Mouse (Mus musculus): ENCODE measurements around the gene Lyrm1. TPM values are rescaled to one million over a fixed set of nuclear protein-coding genes. Genes with fewer than 3 reads are reported as not detected.

The Lyrm1 gene
- polyA plus RNA-seq, 1 experiment, result 19.4 TPM

DNA sequence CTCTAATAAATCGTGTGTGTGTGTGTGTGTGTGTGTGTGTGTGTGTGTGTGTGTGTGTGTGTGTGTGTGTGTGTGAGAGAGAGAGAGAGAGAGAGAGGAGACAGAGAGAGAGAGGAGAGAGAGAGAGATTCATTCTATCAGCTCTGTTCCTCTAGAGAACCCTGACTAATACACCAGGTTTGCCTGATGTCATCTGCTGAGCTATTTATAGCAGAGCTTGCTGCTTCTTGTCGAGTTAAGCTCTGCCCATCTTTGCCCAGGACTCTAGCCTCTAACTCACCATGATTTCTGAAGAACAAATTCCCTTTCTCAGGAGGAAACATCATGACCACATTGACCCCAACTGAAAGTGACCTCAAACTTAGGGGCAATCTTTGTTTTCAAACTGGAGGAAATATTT lies 24.8 kb downstream of the Lyrm1 start:
- peak in 1 of 2 experiments; percentile 59 for DNase-seq
- H3K27me3 ChIP-seq (ENCODE audit: control insufficient read depth, insufficient read depth, low read length), result no peaks in the 10 kb centered on the region
- peaks cover 4% of the 10 kb centered on the region; the same call in 1 of the 2 replicates for H3K4me1 ChIP-seq (ENCODE audit: control insufficient read depth, insufficient read depth, low read length)
- H3K4me3 ChIP-seq (replicated peaks; ENCODE audit: insufficient read depth, low read depth, low read length), result no peak overlapping the region
- H3K27ac ChIP-seq (ENCODE audit: insufficient read depth, low read length), result no peak overlapping the region
- TF ChIP-seq CTCF (IDR thresholded peaks at IDR 0.05; ENCODE audit: borderline replicate concordance, insufficient read depth, low read depth, low read length) (no peak), POLR2A (IDR thresholded peaks at IDR 0.05; ENCODE audit: borderline replicate concordance, insufficient read depth, low read length) (no peak)
- 23% methylated on average over 2 of the region's 2 CpGs for WGBS

DNA sequence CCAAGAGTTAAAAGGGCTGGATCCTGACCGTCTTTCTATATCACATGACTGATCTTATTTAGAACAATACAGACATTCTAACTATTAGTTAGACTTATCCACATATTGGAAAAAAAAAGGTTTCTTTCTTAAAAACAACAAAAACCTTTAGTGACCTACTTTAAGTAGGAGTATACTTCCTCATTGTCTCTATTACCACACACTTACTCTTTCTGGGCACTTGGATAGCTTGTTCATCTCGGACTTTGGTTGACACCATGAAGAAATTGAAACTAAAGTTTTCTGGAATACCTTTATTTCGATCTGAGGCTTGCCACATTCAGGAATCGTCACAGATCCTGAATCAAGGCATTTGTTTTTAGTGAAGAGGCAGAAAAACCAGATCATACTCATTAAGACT lies 25.4 kb downstream of the Lyrm1 start:
- TF ChIP-seq CTCF (IDR thresholded peaks at IDR 0.05; ENCODE audit: borderline replicate concordance, insufficient read depth, low read depth, low read length) (no peak), POLR2A (IDR thresholded peaks at IDR 0.05; ENCODE audit: borderline replicate concordance, insufficient read depth, low read length) (no peak)
- Histone ChIP-seq H3K4me3 (replicated peaks; ENCODE audit: insufficient read depth, low read depth, low read length) (no peak overlapping the region), H3K27me3 (ENCODE audit: control insufficient read depth, insufficient read depth, low read length) (no peaks in the 10 kb centered on the region), H3K4me1 (ENCODE audit: control insufficient read depth, insufficient read depth, low read length) (peaks cover 4% of the 10 kb centered on the region; the same call in 1 of the 2 replicates), H3K27ac (ENCODE audit: insufficient read depth, low read length) (no peak overlapping the region)
- DNase-seq, result no peak
- WGBS, result 79% methylated on average over 4 of the region's 4 CpGs

DNA sequence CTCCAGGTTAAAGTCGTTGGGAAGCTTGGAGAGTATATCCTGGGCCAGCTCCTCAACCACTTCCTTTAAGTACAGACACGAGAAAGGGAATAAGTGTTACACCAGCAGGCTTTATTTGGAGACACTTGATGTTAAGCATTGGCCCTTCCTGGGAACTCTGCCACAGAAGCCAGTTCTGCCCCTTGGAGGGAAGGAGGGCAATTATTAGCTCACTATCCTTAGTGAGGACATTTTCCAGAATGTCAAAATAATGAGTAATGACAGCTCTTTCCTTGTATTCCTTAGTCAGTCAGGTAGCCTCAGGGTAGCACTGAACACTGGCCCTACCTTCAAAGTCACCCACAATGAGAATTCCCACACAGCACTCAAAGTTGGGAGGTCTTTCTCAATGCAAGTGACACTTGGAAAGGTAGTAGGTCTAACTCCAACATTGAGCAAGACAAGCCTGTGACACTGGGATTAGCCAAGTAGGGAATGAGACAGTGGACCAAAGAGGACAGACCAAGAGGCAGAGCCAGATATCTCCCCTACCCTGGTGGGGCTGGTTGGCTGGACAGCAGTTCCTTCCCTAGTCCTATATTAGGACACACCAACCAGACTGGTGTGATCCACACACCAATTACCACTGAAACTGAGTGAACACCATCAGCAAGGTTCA lies 33.3 kb downstream of the Lyrm1 start:
- Histone ChIP-seq H3K4me3 (replicated peaks; ENCODE audit: insufficient read depth, low read depth, low read length) (no peak overlapping the region), H3K4me1 (ENCODE audit: control insufficient read depth, insufficient read depth, low read length) (no peaks in the 10 kb centered on the region), H3K27me3 (ENCODE audit: control insufficient read depth, insufficient read depth, low read length) (no peaks in the 10 kb centered on the region), H3K27ac (ENCODE audit: insufficient read depth, low read length) (no peak overlapping the region)
- TF ChIP-seq POLR2A (IDR thresholded peaks at IDR 0.05; ENCODE audit: borderline replicate concordance, insufficient read depth, low read length), result no peak
- no peak for TF ChIP-seq CTCF (IDR thresholded peaks at IDR 0.05; ENCODE audit: borderline replicate concordance, insufficient read depth, low read depth, low read length)
- no peak for DNase-seq
- 55% methylated on average over 2 of the region's 2 CpGs for WGBS

DNA sequence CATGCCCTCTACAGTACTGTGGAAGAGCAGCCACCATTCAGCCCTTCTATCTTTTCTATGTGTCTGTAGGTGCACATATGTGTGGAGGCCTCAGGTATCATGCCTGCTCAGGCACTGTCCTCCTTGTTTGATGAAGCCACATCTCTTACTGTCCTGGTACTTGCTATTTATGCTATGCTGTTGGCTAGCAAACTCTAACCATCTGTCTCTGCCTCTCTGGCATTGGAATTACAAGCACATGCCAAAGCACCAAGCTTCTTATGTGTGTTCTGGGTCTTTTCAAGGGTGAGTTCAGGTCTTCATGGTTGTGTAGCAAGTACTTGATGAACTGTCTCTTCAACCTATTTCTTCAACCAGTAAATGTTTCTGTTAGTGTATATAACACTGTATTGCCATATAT lies 40.7 kb downstream of the Lyrm1 start:
- TF ChIP-seq CTCF (IDR thresholded peaks at IDR 0.05; ENCODE audit: borderline replicate concordance, insufficient read depth, low read depth, low read length) (no peak), POLR2A (IDR thresholded peaks at IDR 0.05; ENCODE audit: borderline replicate concordance, insufficient read depth, low read length) (no peak)
- H3K4me3 ChIP-seq (replicated peaks; ENCODE audit: insufficient read depth, low read depth, low read length), result no peak overlapping the region
- peak in 1 of 2 experiments; percentile 36 for DNase-seq
- no peaks in the 10 kb centered on the region for H3K4me1 ChIP-seq (ENCODE audit: control insufficient read depth, insufficient read depth, low read length)
- H3K27me3 ChIP-seq (ENCODE audit: control insufficient read depth, insufficient read depth, low read length), result no peaks in the 10 kb centered on the region
- no peak overlapping the region for H3K27ac ChIP-seq (ENCODE audit: insufficient read depth, low read length)

DNA sequence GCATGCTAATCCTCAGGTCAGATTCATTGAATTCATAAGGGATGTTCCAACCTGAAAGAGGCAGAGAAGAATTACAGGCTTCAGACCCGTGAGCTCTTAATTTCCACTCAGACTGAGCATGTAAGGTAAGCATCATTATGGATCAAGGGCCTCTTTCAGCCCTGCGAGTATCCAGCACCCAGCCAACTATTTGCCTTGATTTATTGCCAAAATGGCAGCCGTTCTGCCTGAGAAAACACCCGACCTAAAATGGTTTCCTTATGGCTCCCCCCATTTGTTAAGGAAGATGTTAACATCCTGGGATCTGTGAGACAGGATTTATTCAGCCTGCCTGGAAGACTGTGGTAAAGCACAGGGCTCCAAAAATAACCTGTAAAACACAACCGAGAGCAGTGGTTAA lies 41.4 kb downstream of the Lyrm1 start:
- 20% methylated on average over 5 of the region's 5 CpGs for WGBS
- no peaks in the 10 kb centered on the region for H3K27me3 ChIP-seq (ENCODE audit: control insufficient read depth, insufficient read depth, low read length)
- H3K27ac ChIP-seq (ENCODE audit: insufficient read depth, low read length), result no peak overlapping the region
- TF ChIP-seq CTCF (IDR thresholded peaks at IDR 0.05; ENCODE audit: borderline replicate concordance, insufficient read depth, low read depth, low read length) (no peak), POLR2A (IDR thresholded peaks at IDR 0.05; ENCODE audit: borderline replicate concordance, insufficient read depth, low read length) (no peak)
- DNase-seq, result no peak
- H3K4me3 ChIP-seq (replicated peaks; ENCODE audit: insufficient read depth, low read depth, low read length), result no peak overlapping the region
- no peaks in the 10 kb centered on the region for H3K4me1 ChIP-seq (ENCODE audit: control insufficient read depth, insufficient read depth, low read length)

DNA sequence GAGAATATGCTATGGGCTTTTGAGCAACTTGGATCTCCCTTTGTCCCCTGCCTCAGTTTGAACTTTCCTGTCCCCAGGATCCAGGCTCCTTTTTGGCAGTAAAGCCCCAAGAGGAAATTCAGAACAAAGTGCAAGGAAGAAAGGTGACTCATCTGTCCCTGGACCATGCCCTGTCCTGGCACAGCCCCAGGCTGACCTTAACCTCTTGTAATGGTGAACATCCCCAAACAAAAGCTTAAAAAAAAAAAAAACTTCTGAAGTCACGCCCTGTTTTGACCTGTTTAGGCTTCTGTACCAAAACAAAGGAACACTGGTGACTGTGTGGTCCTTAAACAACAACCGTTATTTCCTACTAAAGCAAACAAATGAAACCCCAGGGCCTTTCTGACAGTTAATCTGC lies 45.9 kb downstream of the Lyrm1 start:
- no peak for DNase-seq
- no peak for TF ChIP-seq CTCF (IDR thresholded peaks at IDR 0.05; ENCODE audit: borderline replicate concordance, insufficient read depth, low read depth, low read length)
- Histone ChIP-seq H3K27me3 (ENCODE audit: control insufficient read depth, insufficient read depth, low read length) (no peaks in the 10 kb centered on the region), H3K4me1 (ENCODE audit: control insufficient read depth, insufficient read depth, low read length) (no peaks in the 10 kb centered on the region), H3K4me3 (replicated peaks; ENCODE audit: insufficient read depth, low read depth, low read length) (no peak overlapping the region), H3K27ac (ENCODE audit: insufficient read depth, low read length) (no peak overlapping the region)
- WGBS, result 78% methylated on average over 2 of the region's 2 CpGs

DNA sequence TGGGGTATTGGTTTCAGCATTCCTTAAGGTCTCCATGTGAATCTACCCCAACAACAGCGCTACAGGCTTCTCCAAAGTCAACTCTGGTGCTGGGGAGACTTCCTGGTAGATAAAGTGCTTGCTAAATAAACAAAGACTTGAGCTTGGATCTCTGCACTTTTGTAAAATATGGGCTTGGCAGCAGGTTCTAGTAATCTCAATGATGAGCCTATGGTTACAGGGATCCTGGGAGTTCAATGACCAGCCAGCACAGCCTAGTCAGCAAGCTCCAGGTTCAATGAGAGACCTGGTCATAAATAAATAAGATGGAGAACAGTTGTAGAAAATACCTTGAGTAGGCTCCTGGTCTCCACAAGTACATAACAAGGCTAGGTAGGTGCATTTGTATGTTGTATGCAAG lies 58.4 kb downstream of the Lyrm1 start:
- TF ChIP-seq POLR2A (IDR thresholded peaks at IDR 0.05; ENCODE audit: borderline replicate concordance, insufficient read depth, low read length) (no peak), CTCF (IDR thresholded peaks at IDR 0.05; ENCODE audit: borderline replicate concordance, insufficient read depth, low read depth, low read length) (no peak)

DNA sequence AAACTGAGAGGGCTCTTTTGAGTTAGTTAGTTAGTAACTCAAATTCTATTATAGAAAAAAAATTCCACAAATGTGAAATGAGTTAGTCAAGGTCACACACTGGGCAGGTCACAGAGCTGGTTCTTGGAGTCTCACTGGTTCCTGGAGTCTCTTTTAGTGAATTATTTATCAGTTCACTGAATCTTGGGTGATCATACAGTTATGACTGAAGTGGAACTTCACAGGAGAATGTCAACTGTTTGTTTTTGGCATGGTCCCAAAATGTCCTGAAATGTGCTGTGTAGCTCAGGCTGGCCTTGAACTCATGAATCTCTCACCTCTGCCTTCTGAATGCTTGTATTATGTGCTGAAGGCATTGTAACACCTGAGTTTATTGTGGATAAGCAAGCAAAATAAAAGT lies 61.8 kb downstream of the Lyrm1 start:
- DNase-seq, result no peak
- Histone ChIP-seq H3K4me3 (replicated peaks; ENCODE audit: insufficient read depth, low read depth, low read length) (no peak overlapping the region), H3K4me1 (ENCODE audit: control insufficient read depth, insufficient read depth, low read length) (no peaks in the 10 kb centered on the region), H3K27ac (ENCODE audit: insufficient read depth, low read length) (no peak overlapping the region), H3K27me3 (ENCODE audit: control insufficient read depth, insufficient read depth, low read length) (no peaks in the 10 kb centered on the region)
- TF ChIP-seq CTCF (IDR thresholded peaks at IDR 0.05; ENCODE audit: borderline replicate concordance, insufficient read depth, low read depth, low read length) (no peak), POLR2A (IDR thresholded peaks at IDR 0.05; ENCODE audit: borderline replicate concordance, insufficient read depth, low read length) (no peak)

More for the DNA sequence above, 58.4 kb downstream of the Lyrm1 start:
- Histone ChIP-seq H3K4me1 (ENCODE audit: control insufficient read depth, insufficient read depth, low read length) (no peaks in the 10 kb centered on the region), H3K4me3 (replicated peaks; ENCODE audit: insufficient read depth, low read depth, low read length) (no peak overlapping the region), H3K27ac (ENCODE audit: insufficient read depth, low read length) (no peak overlapping the region), H3K27me3 (ENCODE audit: control insufficient read depth, insufficient read depth, low read length) (no peaks in the 10 kb centered on the region)
- WGBS, result 85% methylated on average over 1 of the region's 1 CpGs
- DNase-seq, result no peak

Data from cerebellum, adult 2 months (tissue).